Mouse (Mus musculus) neural tube, embryonic 12.5 days (tissue): Measurements from ENCODE around the gene Ppp2r5b. TPM values are rescaled to one million over a fixed set of nuclear protein-coding genes. Genes with fewer than 3 reads are reported as not detected.

Experiments used
- ATAC-seq: fragments of 200-750 bp; cut with Nextera tagmentation; 2 replicates; pipeline ENCODE4 v1.8.0; 2017; ENCODE audit warnings: low read depth, mild to moderate bottlenecking, moderate TSS enrichment, moderate library complexity; ENCODE audit not compliant: low FRiP score
- H3K27ac ChIP-seq: fragments of 300-500 bp; sonication (generic); 2 replicates; pipeline ENCODE4 v1.5.1; 2016
- H3K27me3 ChIP-seq: fragments of 300-500 bp; sonication (generic); replicated peaks from 2 replicates; pipeline ENCODE4 v1.6.1; 2016; ENCODE audit warnings: mild to moderate bottlenecking
- H3K36me3 ChIP-seq: fragments of 300-500 bp; sonication (generic); 2 replicates; pipeline ENCODE4 v1.6.1; 2016; ENCODE audit warnings: mild to moderate bottlenecking
- H3K4me1 ChIP-seq: fragments of 300-500 bp; sonication (generic); 2 replicates; pipeline ENCODE4 v1.6.1; 2016
- H3K4me2 ChIP-seq: fragments of 300-500 bp; sonication (generic); replicated peaks from 2 replicates; pipeline ENCODE4 v1.6.1; 2016; ENCODE audit warnings: mild to moderate bottlenecking
- H3K4me3 ChIP-seq: fragments of 300-500 bp; sonication (generic); 2 replicates; pipeline ENCODE4 v1.5.1; 2016
- H3K9ac ChIP-seq: fragments of 300-500 bp; sonication (generic); 2 replicates; pipeline ENCODE4 v1.6.1; 2016; ENCODE audit warnings: mild to moderate bottlenecking
- H3K9me3 ChIP-seq: fragments of 300-500 bp; sonication (generic); 2 replicates; pipeline ENCODE4 v1.6.1; 2016; ENCODE audit warnings: mild to moderate bottlenecking
- WGBS: fragments of 180-500 bp; shearing (Covaris S2); methylation state at CpG from one replicate; pipeline ENCODE4 v1.1.7; 2016; 5-methylcytosine and 5-hydroxymethylcytosine counted together
- polyA plus RNA-seq: library from polyadenylated mRNA; unstranded; fragments of >200 nt; fragmentation: Nextera tagmentation; extraction: Ambion mirVana; gene quantifications from 2 replicates; pipeline ENCODE4 v1.2.1, GENCODE M21; 2016

Ppp2r5b gene
- polyA plus RNA-seq, 1 experiment from 2014 or later = 82.8 TPM

GRCm38 (mm10) chr19:6265727-6266182 is 30.1 kb upstream of the Ppp2r5b start:
- Histone ChIP-seq H3K9ac (no peak overlapping the region), H3K4me2 (no peak overlapping the region), H3K27me3 (peaks cover under 1% of the 10 kb centered on the region; the same call in 1 of the 2 replicates), H3K9me3 (no peaks in the 10 kb centered on the region), H3K36me3 (peaks cover 21% of the 10 kb centered on the region), H3K27ac (no peak overlapping the region), H3K4me3 (no peak overlapping the region), H3K4me1 (no peaks in the 10 kb centered on the region)
- ATAC-seq = no peak
- 68% methylated on average over 6 of the region's 6 CpGs for WGBS

- ATAC-seq = no peak
- H3K27ac ChIP-seq = no peak overlapping the region
- 88% methylated on average over 8 of the region's 8 CpGs for WGBS
Measured at GRCm38 (mm10) chr19:6264945-6265344, 29.3 kb upstream of the Ppp2r5b start.

GRCm38 (mm10) chr19:6264200-6264599 is 28.5 kb upstream of the Ppp2r5b start:
- Histone ChIP-seq H3K4me3 (no peak overlapping the region), H3K27me3 (no peaks in the 10 kb centered on the region), H3K27ac (no peak overlapping the region), H3K36me3 (peaks cover 35% of the 10 kb centered on the region), H3K4me2 (no peak overlapping the region), H3K9ac (no peak overlapping the region), H3K4me1 (no peaks in the 10 kb centered on the region), H3K9me3 (no peaks in the 10 kb centered on the region)
- ATAC-seq = no peak
- WGBS = 67% methylated on average over 9 of the region's 9 CpGs

More at GRCm38 (mm10) chr19:6264945-6265344, 29.3 kb upstream of the Ppp2r5b start:
- Histone ChIP-seq H3K9ac (no peak overlapping the region), H3K36me3 (peaks cover 29% of the 10 kb centered on the region), H3K4me3 (no peak overlapping the region), H3K9me3 (no peaks in the 10 kb centered on the region), H3K4me1 (no peaks in the 10 kb centered on the region), H3K4me2 (no peak overlapping the region), H3K27me3 (no peaks in the 10 kb centered on the region)

GRCm38 (mm10) chr19:6262839-6263433 is 27.3 kb upstream of the Ppp2r5b start:
- WGBS = 81% methylated on average over 8 of the region's 8 CpGs
- H3K4me1 ChIP-seq = no peaks in the 10 kb centered on the region
- no peak for ATAC-seq
- peaks cover 47% of the 10 kb centered on the region for H3K36me3 ChIP-seq
- no peaks in the 10 kb centered on the region for H3K27me3 ChIP-seq
- H3K27ac ChIP-seq = no peak overlapping the region
- no peak overlapping the region for H3K4me2 ChIP-seq
- no peak overlapping the region for H3K4me3 ChIP-seq
- no peak overlapping the region for H3K9ac ChIP-seq
- H3K9me3 ChIP-seq = no peaks in the 10 kb centered on the region

- no peak for ATAC-seq
- Histone ChIP-seq H3K27me3 (no peaks in the 10 kb centered on the region), H3K9ac (no peak overlapping the region), H3K9me3 (no peaks in the 10 kb centered on the region), H3K4me2 (no peak overlapping the region), H3K4me3 (no peak overlapping the region), H3K4me1 (no peaks in the 10 kb centered on the region), H3K36me3 (peaks cover 55% of the 10 kb centered on the region), H3K27ac (no peak overlapping the region)
- WGBS = 63% methylated on average over 7 of the region's 7 CpGs
Measured at GRCm38 (mm10) chr19:6262222-6262621, 26.6 kb upstream of the Ppp2r5b start.

GRCm38 (mm10) chr19:6261379-6261778 is 25.7 kb upstream of the Ppp2r5b start:
- 92% methylated on average over 14 of the region's 14 CpGs for WGBS
- Histone ChIP-seq H3K36me3 (peaks cover 63% of the 10 kb centered on the region), H3K9me3 (no peaks in the 10 kb centered on the region), H3K27me3 (no peaks in the 10 kb centered on the region), H3K4me3 (no peak overlapping the region), H3K9ac (0 out of 2 replicates have a peak overlapping the region, but pooled peaks have one; percentile 13), H3K4me2 (no peak overlapping the region), H3K4me1 (no peaks in the 10 kb centered on the region), H3K27ac (no peak overlapping the region)
- ATAC-seq = no peak

GRCm38 (mm10) chr19:6260946-6261345 is 25.3 kb upstream of the Ppp2r5b start:
- Histone ChIP-seq H3K9ac (no peak overlapping the region), H3K4me1 (no peaks in the 10 kb centered on the region), H3K36me3 (peaks cover 67% of the 10 kb centered on the region), H3K27me3 (no peaks in the 10 kb centered on the region), H3K4me2 (no peak overlapping the region), H3K9me3 (no peaks in the 10 kb centered on the region), H3K27ac (no peak overlapping the region), H3K4me3 (no peak overlapping the region)
- ATAC-seq = no peak
- WGBS = 83% methylated on average over 4 of the region's 4 CpGs

GRCm38 (mm10) chr19:6260428-6260827 is 24.8 kb upstream of the Ppp2r5b start:
- peaks cover 73% of the 10 kb centered on the region for H3K36me3 ChIP-seq
- H3K27me3 ChIP-seq = no peaks in the 10 kb centered on the region
- no peak for ATAC-seq
- H3K4me3 ChIP-seq = no peak overlapping the region
- no peak overlapping the region for H3K4me2 ChIP-seq
- no peaks in the 10 kb centered on the region for H3K4me1 ChIP-seq
- H3K27ac ChIP-seq = no peak overlapping the region
- no peaks in the 10 kb centered on the region for H3K9me3 ChIP-seq
- WGBS = 51% methylated on average over 2 of the region's 2 CpGs
- no peak overlapping the region for H3K9ac ChIP-seq

- no peaks in the 10 kb centered on the region for H3K9me3 ChIP-seq
- no peaks in the 10 kb centered on the region for H3K27me3 ChIP-seq
- WGBS = 92% methylated on average over 4 of the region's 4 CpGs
- no peaks in the 10 kb centered on the region for H3K4me1 ChIP-seq
- H3K27ac ChIP-seq = no peak overlapping the region
- H3K4me2 ChIP-seq = no peak overlapping the region
- peaks cover 89% of the 10 kb centered on the region for H3K36me3 ChIP-seq
- H3K9ac ChIP-seq = no peak overlapping the region
- ATAC-seq = no peak
- H3K4me3 ChIP-seq = no peak overlapping the region
Measured at GRCm38 (mm10) chr19:6253021-6253420, 17.3 kb upstream of the Ppp2r5b start.

- H3K27ac ChIP-seq = no peak overlapping the region
- H3K27me3 ChIP-seq = no peaks in the 10 kb centered on the region
- H3K36me3 ChIP-seq = peaks cover 74% of the 10 kb centered on the region
- 94% methylated on average over 29 of the region's 29 CpGs for WGBS
- peaks cover under 1% of the 10 kb centered on the region for H3K4me1 ChIP-seq
- no peak overlapping the region for H3K4me2 ChIP-seq
- H3K4me3 ChIP-seq = no peak overlapping the region
- ATAC-seq = no peak
- no peak overlapping the region for H3K9ac ChIP-seq
- no peaks in the 10 kb centered on the region for H3K9me3 ChIP-seq
Measured at GRCm38 (mm10) chr19:6247526-6248300, 12.0 kb upstream of the Ppp2r5b start.

- Histone ChIP-seq H3K4me1 (peaks cover 8% of the 10 kb centered on the region), H3K4me3 (no peak overlapping the region), H3K27me3 (no peaks in the 10 kb centered on the region), H3K27ac (no peak overlapping the region), H3K4me2 (no peak overlapping the region), H3K9me3 (no peaks in the 10 kb centered on the region), H3K9ac (no peak overlapping the region), H3K36me3 (peaks cover 56% of the 10 kb centered on the region)
- WGBS = 84% methylated on average over 1 of the region's 1 CpGs
- no peak for ATAC-seq
Measured at GRCm38 (mm10) chr19:6245806-6246205, 10.1 kb upstream of the Ppp2r5b start.

GRCm38 (mm10) chr19:6243226-6243625 is 7.6 kb upstream of the Ppp2r5b start:
- no peak overlapping the region for H3K27ac ChIP-seq
- no peak overlapping the region for H3K9ac ChIP-seq
- 82% methylated on average over 5 of the region's 5 CpGs for WGBS
- no peaks in the 10 kb centered on the region for H3K9me3 ChIP-seq
- peak overlapping the region; percentile 96 for H3K4me2 ChIP-seq
- H3K4me1 ChIP-seq = peaks cover 8% of the 10 kb centered on the region
- ATAC-seq = no peak
- no peaks in the 10 kb centered on the region for H3K27me3 ChIP-seq
- H3K36me3 ChIP-seq = peaks cover 41% of the 10 kb centered on the region
- H3K4me3 ChIP-seq = no peak overlapping the region
